Mouse (Mus musculus): ENCODE measurements around the gene Srsf5. TPM values are rescaled to one million over a fixed set of nuclear protein-coding genes. Genes with fewer than 3 reads are reported as not detected.
A peak's percentile ranks its signal among the peaks of the same experiment; 100 is the strongest.
"Not testable (repeated sequence)": the region's sequence is repeated elsewhere in the genome, so short reads cannot be mapped to it uniquely, and the experiment has no call there.

Gene Srsf5
- polyA plus RNA-seq, 1 experiment from 2014 or later: 478 TPM

- Histone ChIP-seq H3K27ac (ENCODE audit: low read length) (no peak overlapping the region), H3K27me3 (replicated peaks; ENCODE audit: control insufficient read depth, insufficient read depth, low read length) (no peaks in the 10 kb centered on the region), H3K9me3 (ENCODE audit: control insufficient read depth, low read length) (no peaks in the 10 kb centered on the region), H3K4me1 (replicated peaks; ENCODE audit: control insufficient read depth, insufficient read depth, low read length) (peaks cover 14% of the 10 kb centered on the region), H3K4me3 (replicated peaks; ENCODE audit: low read length) (no peak overlapping the region), H3K36me3 (ENCODE audit: control insufficient read depth, insufficient read depth) (peaks cover 12% of the 10 kb centered on the region), H3K4me2 (ENCODE audit: low read length) (no peak overlapping the region), H3K9ac (replicated peaks; ENCODE audit: low read depth, low read length) (no peak overlapping the region)
- WGBS: 88% methylated on average over 3 of the region's 3 CpGs
- no peak for ATAC-seq
These were observed 1.9 kb upstream of the Srsf5 start for GRCm38 (mm10) chr12:80943395-80943794.

- no peak for ATAC-seq
- Histone ChIP-seq H3K27ac (ENCODE audit: low read length) (no peak overlapping the region), H3K9me3 (ENCODE audit: control insufficient read depth, low read length) (no peaks in the 10 kb centered on the region), H3K4me1 (replicated peaks; ENCODE audit: control insufficient read depth, insufficient read depth, low read length) (peaks cover 14% of the 10 kb centered on the region), H3K4me3 (replicated peaks; ENCODE audit: low read length) (no peak overlapping the region), H3K36me3 (ENCODE audit: control insufficient read depth, insufficient read depth) (peaks cover 17% of the 10 kb centered on the region), H3K4me2 (ENCODE audit: low read length) (no peak overlapping the region), H3K9ac (replicated peaks; ENCODE audit: low read depth, low read length) (no peak overlapping the region), H3K27me3 (replicated peaks; ENCODE audit: control insufficient read depth, insufficient read depth, low read length) (no peaks in the 10 kb centered on the region)
- WGBS: 94% methylated on average over 4 of the region's 4 CpGs
These were observed 1.1 kb upstream of the Srsf5 start for GRCm38 (mm10) chr12:80944204-80944603.

- H3K27me3 ChIP-seq (replicated peaks; ENCODE audit: control insufficient read depth, insufficient read depth, low read length); H3K9me3 ChIP-seq (ENCODE audit: control insufficient read depth, low read length): not testable (repeated sequence)
- peaks cover 14% of the 10 kb centered on the region for H3K4me1 ChIP-seq (replicated peaks; ENCODE audit: control insufficient read depth, insufficient read depth, low read length)
- 1% methylated on average over 9 of the region's 9 CpGs for WGBS
- ATAC-seq: peak; percentile 31
- peak overlapping the region; percentile 94 for H3K4me3 ChIP-seq (replicated peaks; ENCODE audit: low read length)
- H3K4me2 ChIP-seq (ENCODE audit: low read length): peak overlapping the region; percentile 50
- H3K36me3 ChIP-seq (ENCODE audit: control insufficient read depth, insufficient read depth): peaks cover 22% of the 10 kb centered on the region
- H3K27ac ChIP-seq (ENCODE audit: low read length): peak overlapping the region; percentile 7; the same call in 1 of the 2 replicates
- H3K9ac ChIP-seq (replicated peaks; ENCODE audit: low read depth, low read length): peak overlapping the region; percentile 27
These were observed 356 bp upstream of the Srsf5 start for GRCm38 (mm10) chr12:80944963-80945333.

GRCm38 (mm10) chr12:80945996-80946355 is 672 bp downstream of the Srsf5 start:
- H3K27ac ChIP-seq (ENCODE audit: low read length): peak overlapping the region; percentile 95
- no peaks in the 10 kb centered on the region for H3K27me3 ChIP-seq (replicated peaks; ENCODE audit: control insufficient read depth, insufficient read depth, low read length)
- ATAC-seq: peak; percentile 98
- peaks cover 27% of the 10 kb centered on the region for H3K36me3 ChIP-seq (ENCODE audit: control insufficient read depth, insufficient read depth)
- peaks cover 14% of the 10 kb centered on the region for H3K4me1 ChIP-seq (replicated peaks; ENCODE audit: control insufficient read depth, insufficient read depth, low read length)
- peak overlapping the region; percentile 92 for H3K9ac ChIP-seq (replicated peaks; ENCODE audit: low read depth, low read length)
- H3K4me3 ChIP-seq (replicated peaks; ENCODE audit: low read length): peak overlapping the region; percentile 94
- H3K4me2 ChIP-seq (ENCODE audit: low read length): peak overlapping the region; percentile 59
- no peaks in the 10 kb centered on the region for H3K9me3 ChIP-seq (ENCODE audit: control insufficient read depth, low read length)
- under 1% methylated on average over 45 of the region's 47 CpGs for WGBS

- Histone ChIP-seq H3K4me2 (ENCODE audit: low read length) (no peak overlapping the region), H3K36me3 (ENCODE audit: control insufficient read depth, insufficient read depth) (peaks cover 32% of the 10 kb centered on the region), H3K9ac (replicated peaks; ENCODE audit: low read depth, low read length) (no peak overlapping the region), H3K4me3 (replicated peaks; ENCODE audit: low read length) (no peak overlapping the region), H3K4me1 (replicated peaks; ENCODE audit: control insufficient read depth, insufficient read depth, low read length) (peaks cover 14% of the 10 kb centered on the region), H3K9me3 (ENCODE audit: control insufficient read depth, low read length) (no peaks in the 10 kb centered on the region), H3K27ac (ENCODE audit: low read length) (no peak overlapping the region), H3K27me3 (replicated peaks; ENCODE audit: control insufficient read depth, insufficient read depth, low read length) (no peaks in the 10 kb centered on the region)
- WGBS: 93% methylated on average over 18 of the region's 18 CpGs
- ATAC-seq: no peak
These were observed 2.9 kb downstream of the Srsf5 start for GRCm38 (mm10) chr12:80948202-80948601.

- H3K9me3 ChIP-seq (ENCODE audit: control insufficient read depth, low read length); H3K27ac ChIP-seq (ENCODE audit: low read length); ATAC-seq; H3K4me2 ChIP-seq (ENCODE audit: low read length); H3K9ac ChIP-seq (replicated peaks; ENCODE audit: low read depth, low read length); H3K4me3 ChIP-seq (replicated peaks; ENCODE audit: low read length); H3K27me3 ChIP-seq (replicated peaks; ENCODE audit: control insufficient read depth, insufficient read depth, low read length): not testable (repeated sequence)
- Histone ChIP-seq H3K36me3 (ENCODE audit: control insufficient read depth, insufficient read depth) (peaks cover 33% of the 10 kb centered on the region), H3K4me1 (replicated peaks; ENCODE audit: control insufficient read depth, insufficient read depth, low read length) (peaks cover 18% of the 10 kb centered on the region)
- 94% methylated on average over 16 of the region's 16 CpGs for WGBS
These were observed 4.3 kb downstream of the Srsf5 start for GRCm38 (mm10) chr12:80949603-80950002.

- WGBS: 95% methylated on average over 3 of the region's 3 CpGs
- Histone ChIP-seq H3K4me2 (ENCODE audit: low read length) (no peak overlapping the region), H3K9me3 (ENCODE audit: control insufficient read depth, low read length) (no peaks in the 10 kb centered on the region), H3K9ac (replicated peaks; ENCODE audit: low read depth, low read length) (no peak overlapping the region), H3K4me3 (replicated peaks; ENCODE audit: low read length) (no peak overlapping the region), H3K4me1 (replicated peaks; ENCODE audit: control insufficient read depth, insufficient read depth, low read length) (peaks cover 11% of the 10 kb centered on the region), H3K27me3 (replicated peaks; ENCODE audit: control insufficient read depth, insufficient read depth, low read length) (no peaks in the 10 kb centered on the region), H3K36me3 (ENCODE audit: control insufficient read depth, insufficient read depth) (peaks cover 47% of the 10 kb centered on the region), H3K27ac (ENCODE audit: low read length) (no peak overlapping the region)
- no peak for ATAC-seq
These were observed 6.4 kb downstream of the Srsf5 start for GRCm38 (mm10) chr12:80951640-80952219.

- no peak overlapping the region for H3K4me2 ChIP-seq (ENCODE audit: low read length)
- H3K36me3 ChIP-seq (ENCODE audit: control insufficient read depth, insufficient read depth): peaks cover 47% of the 10 kb centered on the region
- ATAC-seq: no peak
- no peak overlapping the region for H3K27ac ChIP-seq (ENCODE audit: low read length)
- no peak overlapping the region for H3K4me3 ChIP-seq (replicated peaks; ENCODE audit: low read length)
- peaks cover 5% of the 10 kb centered on the region; the same call in 1 of the 2 replicates for H3K4me1 ChIP-seq (replicated peaks; ENCODE audit: control insufficient read depth, insufficient read depth, low read length)
- no peak overlapping the region for H3K9ac ChIP-seq (replicated peaks; ENCODE audit: low read depth, low read length)
- no peaks in the 10 kb centered on the region for H3K27me3 ChIP-seq (replicated peaks; ENCODE audit: control insufficient read depth, insufficient read depth, low read length)
- WGBS: 98% methylated on average over 1 of the region's 1 CpGs
- no peaks in the 10 kb centered on the region for H3K9me3 ChIP-seq (ENCODE audit: control insufficient read depth, low read length)
These were observed 7.2 kb downstream of the Srsf5 start for GRCm38 (mm10) chr12:80952526-80952925.

GRCm38 (mm10) chr12:80956039-80956438 is 10.7 kb downstream of the Srsf5 start:
- no peak overlapping the region for H3K27ac ChIP-seq (ENCODE audit: low read length)
- ATAC-seq: no peak
- H3K4me3 ChIP-seq (replicated peaks; ENCODE audit: low read length): no peak overlapping the region
- no peak overlapping the region for H3K4me2 ChIP-seq (ENCODE audit: low read length)
- peaks cover 5% of the 10 kb centered on the region; the same call in 1 of the 2 replicates for H3K4me1 ChIP-seq (replicated peaks; ENCODE audit: control insufficient read depth, insufficient read depth, low read length)
- H3K9me3 ChIP-seq (ENCODE audit: control insufficient read depth, low read length): no peaks in the 10 kb centered on the region
- H3K27me3 ChIP-seq (replicated peaks; ENCODE audit: control insufficient read depth, insufficient read depth, low read length): no peaks in the 10 kb centered on the region
- no peak overlapping the region for H3K9ac ChIP-seq (replicated peaks; ENCODE audit: low read depth, low read length)
- WGBS: 88% methylated on average over 3 of the region's 3 CpGs
- peaks cover 30% of the 10 kb centered on the region for H3K36me3 ChIP-seq (ENCODE audit: control insufficient read depth, insufficient read depth)

- H3K9ac ChIP-seq (replicated peaks; ENCODE audit: low read depth, low read length): no peak overlapping the region
- no peak overlapping the region for H3K27ac ChIP-seq (ENCODE audit: low read length)
- peaks cover 5% of the 10 kb centered on the region; the same call in 1 of the 2 replicates for H3K4me1 ChIP-seq (replicated peaks; ENCODE audit: control insufficient read depth, insufficient read depth, low read length)
- no peak for ATAC-seq
- H3K4me2 ChIP-seq (ENCODE audit: low read length): no peak overlapping the region
- no peaks in the 10 kb centered on the region for H3K27me3 ChIP-seq (replicated peaks; ENCODE audit: control insufficient read depth, insufficient read depth, low read length)
- no peaks in the 10 kb centered on the region for H3K9me3 ChIP-seq (ENCODE audit: control insufficient read depth, low read length)
- no peak overlapping the region for H3K4me3 ChIP-seq (replicated peaks; ENCODE audit: low read length)
- peaks cover 26% of the 10 kb centered on the region for H3K36me3 ChIP-seq (ENCODE audit: control insufficient read depth, insufficient read depth)
- 91% methylated on average over 4 of the region's 4 CpGs for WGBS
These were observed 12.7 kb downstream of the Srsf5 start for GRCm38 (mm10) chr12:80957961-80958360.

Measured in forebrain, embryonic 16.5 days (tissue).